Mouse (Mus musculus) gonadal fat pad, adult 2 months (tissue): ENCODE data around the gene Ano3. TPM values are rescaled to one million over a fixed set of nuclear protein-coding genes. Genes with fewer than 3 reads are reported as not detected.

Experiments
- polyA plus RNA-seq: library from polyadenylated mRNA; depleted of rRNA; stranded (reverse); fragments of >200 nt; gene quantifications from 2 replicates; pipeline ENCODE4 v1.2.3, GENCODE M21; 2012; rRNA removed

The Ano3 gene
- polyA plus RNA-seq, 1 experiment = 0.95 TPM

Other genes with a start within 250 kb of the Ano3 start
- 121 and 173 TPM in 2 replicates for gene Muc15, start 229.6 kb downstream of the Ano3 start, polyA plus RNA-seq
- gene Gm13941, start 155.1 kb upstream of the Ano3 start, polyA plus RNA-seq = not detected in 2 replicates
- not detected in 2 replicates for gene Gm15130, start 202.0 kb upstream of the Ano3 start, polyA plus RNA-seq